Mouse (Mus musculus): ENCODE results near the gene Rnh1.

The Rnh1 gene

GRCm38 (mm10) chr7:141205504-141205903 lies 32.8 kb upstream of the Rnh1 start:
- in situ Hi-C loops (cut with MboI, MseI): no loop called here

GRCm38 (mm10) chr7:141204546-141204945 lies 31.9 kb upstream of the Rnh1 start:
- in situ Hi-C loops (cut with MboI, MseI): no loop called here

GRCm38 (mm10) chr7:141198121-141198520 lies 25.5 kb upstream of the Rnh1 start:
- in situ Hi-C loops (cut with MboI, MseI): no loop called here

- in situ Hi-C loops (cut with MboI, MseI): no loop called here
Measured at GRCm38 (mm10) chr7:141196619-141197282, 24.1 kb upstream of the Rnh1 start.

GRCm38 (mm10) chr7:141195754-141196153 lies 23.1 kb upstream of the Rnh1 start:
- in situ Hi-C loops (cut with MboI, MseI): no loop called here

- in situ Hi-C loops (cut with MboI, MseI): no loop called here
Measured at GRCm38 (mm10) chr7:141194830-141195229, 22.2 kb upstream of the Rnh1 start.

- in situ Hi-C loops (cut with MboI, MseI): no loop called here
Measured at GRCm38 (mm10) chr7:141194409-141194808, 21.8 kb upstream of the Rnh1 start.

- in situ Hi-C loops (cut with MboI, MseI): no loop called here
Measured at GRCm38 (mm10) chr7:141193948-141194347, 21.3 kb upstream of the Rnh1 start, which contains the start of the genes Hras and Lrrc56. Gene Hras, minus strand, starts transcription at chr7:141194005. Gene Lrrc56, plus strand, starts transcription at chr7:141194157.

GRCm38 (mm10) chr7:141193348-141193856 lies 20.7 kb upstream of the Rnh1 start:
- in situ Hi-C loops (cut with MboI, MseI): no loop called here

GRCm38 (mm10) chr7:141192776-141193347 lies 20.2 kb upstream of the Rnh1 start:
- in situ Hi-C loops (cut with MboI, MseI): no loop called here

- in situ Hi-C loops (cut with MboI, MseI): no loop called here
Measured at GRCm38 (mm10) chr7:141191796-141192685, 19.4 kb upstream of the Rnh1 start.

GRCm38 (mm10) chr7:141191036-141191435 lies 18.4 kb upstream of the Rnh1 start:
- in situ Hi-C loops (cut with MboI, MseI): no loop called here

- in situ Hi-C loops (cut with MboI, MseI): no loop called here
Measured at GRCm38 (mm10) chr7:141190220-141190619, 17.6 kb upstream of the Rnh1 start.

- in situ Hi-C loops (cut with MboI, MseI): no loop called here
Measured at GRCm38 (mm10) chr7:141188733-141189132, 16.1 kb upstream of the Rnh1 start.

GRCm38 (mm10) chr7:141188194-141188593 lies 15.5 kb upstream of the Rnh1 start:
- in situ Hi-C loops (cut with MboI, MseI): no loop called here

GRCm38 (mm10) chr7:141176173-141176572 lies 3.5 kb upstream of the Rnh1 start:
- in situ Hi-C loops (cut with MboI, MseI): loop anchor here (5.0 to 10.0 kb wide), 2 partner anchors 81 to 114 kb away; partner anchors contain the start of gene B4galnt4

GRCm38 (mm10) chr7:141175068-141175467 lies 2.4 kb upstream of the Rnh1 start:
- in situ Hi-C loops (cut with MboI, MseI): loop anchor here (5.0 to 10.0 kb wide), 2 partner anchors 80 to 113 kb away; partner anchors contain the start of gene B4galnt4

- in situ Hi-C loops (cut with MboI, MseI): loop anchor here (10.0 kb wide), 1 partner anchor 79 kb away; no protein-coding TSS in a partner anchor
Measured at GRCm38 (mm10) chr7:141173323-141173850, 730 bp upstream of the Rnh1 start.

GRCm38 (mm10) chr7:141169866-141170265 lies 2.8 kb downstream of the Rnh1 start:
- in situ Hi-C loops (cut with MboI, MseI): loop anchor here (5.0 to 10.0 kb wide), 2 partner anchors 38 to 75 kb away; no protein-coding TSS in a partner anchor

GRCm38 (mm10) chr7:141169300-141169699 lies 3.4 kb downstream of the Rnh1 start:
- in situ Hi-C loops (cut with MboI, MseI): loop anchor here (5.0 kb wide), 1 partner anchor 37 kb away; no protein-coding TSS in a partner anchor

GRCm38 (mm10) chr7:141168518-141168953 lies 4.1 kb downstream of the Rnh1 start:
- in situ Hi-C loops (cut with MboI, MseI): loop anchor here (5.0 kb wide), 1 partner anchor 36 kb away; no protein-coding TSS in a partner anchor
